Mouse (Mus musculus) embryo, embryonic 9.5 days (tissue): Measurements from ENCODE around the gene Dtd1.
A peak's percentile ranks its signal among the peaks of the same experiment; 100 is the strongest.
"Not testable (repeated sequence)": the region's sequence is repeated elsewhere in the genome, so short reads cannot be mapped to it uniquely, and the experiment has no call there.

Experiments
- DNase-seq: peaks from one replicate; pipeline ENCODE4 v3.0.0-alpha.2; 2017; ENCODE audit errors: extremely low spot score

The Dtd1 gene

GRCm38 (mm10) chr2:144599831-144600687 lies at the start of gene Dtd1:
Dtd1 (plus strand) TSS chr2:144599897.
- peak; percentile 85 for DNase-seq

GRCm38 (mm10) chr2:144550529-144550928 lies 49.2 kb upstream of the Dtd1 start, which contains the start of gene Rbbp9:
Rbbp9 (minus strand) TSS chr2:144550869.
- peak; percentile 82 for DNase-seq

GRCm38 (mm10) chr2:144553905-144554304 lies 45.8 kb upstream of the Dtd1 start:
- no peak for DNase-seq

- no peak for DNase-seq
These were observed 44.3 kb upstream of the Dtd1 start for GRCm38 (mm10) chr2:144555286-144555819.

- DNase-seq: peak; percentile 93
These were observed 43.7 kb upstream of the Dtd1 start, which contains the start of gene Sec23b for GRCm38 (mm10) chr2:144555820-144556552. Sec23b (plus strand) TSS chr2:144556229.

- no peak for DNase-seq
These were observed 11.0 kb upstream of the Dtd1 start for GRCm38 (mm10) chr2:144588723-144589122.

GRCm38 (mm10) chr2:144593036-144593435 lies 6.7 kb upstream of the Dtd1 start:
- DNase-seq: not testable (repeated sequence)

GRCm38 (mm10) chr2:144593951-144594651 lies 5.6 kb upstream of the Dtd1 start, which contains the start of gene Smim26:
Smim26 (plus strand) TSS chr2:144594054.
- DNase-seq: peak; percentile 82

GRCm38 (mm10) chr2:144598006-144598405 lies 1.7 kb upstream of the Dtd1 start:
- no peak for DNase-seq

GRCm38 (mm10) chr2:144601576-144601975 lies 1.9 kb downstream of the Dtd1 start:
- DNase-seq: no peak

- DNase-seq: no peak
These were observed 14.3 kb downstream of the Dtd1 start for GRCm38 (mm10) chr2:144613956-144614355.

GRCm38 (mm10) chr2:144617074-144617874 lies 17.6 kb downstream of the Dtd1 start:
- DNase-seq: no peak

- DNase-seq: no peak
These were observed 21.8 kb downstream of the Dtd1 start for GRCm38 (mm10) chr2:144621491-144621890.

- no peak for DNase-seq
These were observed 33.9 kb downstream of the Dtd1 start for GRCm38 (mm10) chr2:144633551-144633950.

GRCm38 (mm10) chr2:144634231-144634630 lies 34.5 kb downstream of the Dtd1 start:
- DNase-seq: no peak

- DNase-seq: no peak
These were observed 35.0 kb downstream of the Dtd1 start for GRCm38 (mm10) chr2:144634729-144635128.

GRCm38 (mm10) chr2:144635644-144636320 lies 36.1 kb downstream of the Dtd1 start:
- DNase-seq: peak; percentile 51

- DNase-seq: no peak
These were observed 37.5 kb downstream of the Dtd1 start for GRCm38 (mm10) chr2:144637204-144637603.

GRCm38 (mm10) chr2:144637671-144638395 lies 38.1 kb downstream of the Dtd1 start:
- DNase-seq: no peak

- DNase-seq: no peak
These were observed 39.0 kb downstream of the Dtd1 start for GRCm38 (mm10) chr2:144638719-144639118.
